Mouse (Mus musculus): ENCODE measurements around the gene Chrng.

Gene Chrng

DNA sequence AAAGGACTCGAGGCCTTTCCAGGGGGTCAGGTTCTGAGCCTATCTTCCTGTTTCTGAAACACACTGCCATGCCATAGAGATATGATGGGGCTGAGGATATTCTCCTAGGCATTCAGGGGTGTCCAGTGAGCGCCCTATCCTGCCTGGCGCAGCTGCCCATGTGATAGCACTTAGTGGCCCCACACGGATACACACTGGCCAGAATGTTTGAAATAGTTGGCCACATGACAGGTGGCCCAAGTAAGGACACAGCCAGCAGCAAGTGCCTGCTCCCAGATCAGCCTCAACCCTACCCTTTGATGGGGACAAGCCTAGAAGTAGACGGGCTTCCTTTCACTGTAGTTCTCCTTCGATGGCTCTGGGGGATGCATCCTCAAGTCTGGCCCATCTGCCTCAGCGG lies at the start of gene Chrng:
TSS of gene Chrng (plus strand) at position 193 of the 400 bp plus-strand sequence.
- DNase-seq: no peak

DNA sequence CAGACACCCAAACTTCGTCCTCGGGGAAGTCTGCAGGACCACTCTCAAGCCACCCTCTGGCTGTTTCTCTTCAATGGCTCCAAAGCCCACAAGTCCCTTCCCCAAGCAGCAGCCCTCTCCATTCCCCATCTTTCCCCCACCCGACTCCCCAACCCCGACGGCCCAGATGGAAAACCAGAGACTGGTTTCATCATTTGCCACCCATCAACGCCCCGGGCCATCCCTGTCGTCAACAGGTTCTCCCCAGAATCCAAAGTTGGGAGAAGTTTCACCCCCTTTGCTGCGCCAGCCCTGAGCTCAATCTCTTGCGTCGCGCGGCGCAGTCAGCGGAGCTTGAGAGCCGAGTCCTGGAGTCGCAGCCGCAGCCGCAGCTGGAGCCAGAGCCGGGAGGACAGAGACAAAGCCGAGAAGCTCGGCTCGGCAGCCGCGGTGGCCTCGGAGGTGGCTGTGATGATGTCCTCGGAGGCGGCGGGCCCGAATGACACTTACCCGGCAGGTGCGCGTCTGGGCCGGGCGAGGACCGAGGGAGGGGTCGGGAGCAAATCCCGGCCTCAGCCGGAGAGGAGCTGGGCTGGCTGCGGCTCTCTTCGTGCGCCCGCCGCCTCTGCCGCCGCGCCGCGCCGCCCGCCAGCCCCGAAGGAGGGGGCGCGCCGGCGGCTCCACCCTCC lies 48.8 kb upstream of the Chrng start:
- no peak for DNase-seq

DNA sequence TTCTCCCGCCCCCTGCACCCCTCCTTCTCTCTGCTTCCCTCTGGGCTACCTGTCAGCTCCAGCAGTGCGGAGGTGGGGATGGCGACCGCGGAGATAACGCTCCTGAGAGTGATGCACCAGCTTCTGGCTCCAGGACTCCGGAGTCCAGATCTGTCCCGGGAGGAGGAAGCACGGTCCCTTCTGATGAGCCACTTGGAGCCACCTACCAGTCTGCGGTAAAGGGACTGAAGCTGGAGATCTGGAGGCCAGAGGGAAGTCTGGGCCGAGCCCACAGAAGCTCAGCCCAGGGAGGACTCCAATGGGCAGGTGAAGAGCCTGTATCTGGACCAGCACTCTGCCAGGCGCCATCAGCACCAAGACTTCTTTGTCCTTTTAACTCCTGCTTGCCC lies 48.3 kb upstream of the Chrng start, which contains the start of gene Ecel1:
TSS of gene Ecel1 (minus strand) at position 323 of the 389 bp plus-strand sequence.
- no peak for DNase-seq

DNA sequence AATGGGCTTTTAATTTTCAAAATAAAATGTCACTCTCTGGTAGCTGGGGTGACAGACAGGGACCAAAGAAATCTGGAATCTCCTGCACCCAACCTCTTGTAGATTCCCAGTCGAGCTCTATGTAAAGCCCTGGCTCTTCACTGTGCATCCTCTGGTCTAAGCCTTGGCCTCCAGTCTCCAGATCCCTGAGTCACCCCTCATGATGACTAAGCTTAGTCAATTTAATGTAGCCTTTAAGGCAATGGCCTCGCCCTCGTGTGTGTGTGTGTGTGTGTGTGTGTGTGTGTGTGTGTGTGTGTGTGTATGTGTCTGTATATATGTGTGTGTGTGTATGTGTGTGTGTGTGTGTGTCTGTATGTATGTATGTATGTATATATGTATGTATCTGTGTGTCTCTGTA lies 45.1 kb upstream of the Chrng start:
- no peak for DNase-seq

DNA sequence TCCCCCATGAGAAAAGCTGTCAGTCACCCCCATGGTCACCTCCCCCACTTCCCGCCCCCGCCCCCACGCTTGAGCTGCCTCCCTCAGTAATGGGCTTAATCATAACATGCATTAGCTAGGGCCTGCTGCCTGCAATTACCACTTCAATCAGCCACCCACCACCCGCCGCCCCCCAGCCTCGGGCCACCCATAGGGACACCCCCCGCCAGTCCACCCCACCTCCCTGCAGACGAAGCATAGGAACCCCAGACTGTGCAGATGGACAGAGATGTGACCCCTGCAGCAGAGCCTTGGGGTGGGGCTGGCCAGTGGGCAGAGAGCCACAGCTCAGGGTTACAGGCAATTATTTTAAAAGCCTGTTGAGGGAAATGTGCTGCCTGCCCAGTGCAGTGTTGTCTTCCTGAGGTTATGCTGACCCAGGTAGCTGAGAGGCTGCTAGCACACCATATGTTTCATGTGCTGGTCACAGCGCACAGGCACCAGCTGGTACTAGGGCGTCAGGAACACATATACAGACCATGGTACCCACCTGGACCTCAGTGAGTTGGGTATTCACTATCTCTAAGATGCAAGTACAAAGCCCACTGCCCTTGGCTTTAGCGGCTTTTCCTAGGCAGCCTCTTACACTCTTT lies 40.2 kb upstream of the Chrng start:
- no peak for DNase-seq

DNA sequence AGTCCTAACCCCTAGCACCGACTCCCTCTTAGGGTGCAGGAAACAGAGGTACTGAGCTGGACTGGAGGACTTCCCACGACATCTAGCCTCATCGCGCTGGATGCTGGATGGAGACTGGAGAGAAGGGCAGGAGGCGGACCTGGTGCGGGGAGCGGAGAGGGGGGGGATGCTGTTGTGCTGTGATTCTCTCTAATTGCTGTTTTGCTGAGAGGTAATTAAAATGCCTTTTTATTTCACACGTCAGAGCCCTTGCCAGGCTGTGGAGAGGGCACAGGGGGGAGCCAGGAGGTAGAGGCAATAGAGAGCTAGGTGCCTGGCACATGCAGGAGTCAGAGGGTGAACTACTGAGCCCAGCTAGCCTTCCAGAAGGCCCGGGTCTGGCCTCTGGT lies 39.7 kb upstream of the Chrng start:
- DNase-seq: no peak

DNA sequence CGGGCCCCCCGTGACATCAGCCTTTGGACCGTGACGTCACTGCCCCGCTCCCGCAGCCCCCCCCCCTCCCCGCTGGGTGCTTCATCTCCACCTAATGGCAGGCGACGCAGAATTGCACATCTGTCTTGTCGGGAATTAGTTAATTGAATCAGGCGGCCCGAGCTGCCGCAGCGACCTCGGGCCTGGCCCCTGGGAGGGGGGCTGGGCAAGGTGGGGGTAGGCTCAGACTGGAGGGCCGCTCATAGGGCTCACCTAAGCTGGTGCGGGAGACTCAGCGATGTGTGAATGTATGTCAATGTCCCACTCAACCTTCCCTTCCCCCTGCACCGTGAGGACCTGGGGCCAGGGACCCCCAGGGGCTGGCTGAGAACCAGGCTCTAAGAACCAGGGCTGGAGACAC lies 34.0 kb upstream of the Chrng start:
- no peak for DNase-seq

DNA sequence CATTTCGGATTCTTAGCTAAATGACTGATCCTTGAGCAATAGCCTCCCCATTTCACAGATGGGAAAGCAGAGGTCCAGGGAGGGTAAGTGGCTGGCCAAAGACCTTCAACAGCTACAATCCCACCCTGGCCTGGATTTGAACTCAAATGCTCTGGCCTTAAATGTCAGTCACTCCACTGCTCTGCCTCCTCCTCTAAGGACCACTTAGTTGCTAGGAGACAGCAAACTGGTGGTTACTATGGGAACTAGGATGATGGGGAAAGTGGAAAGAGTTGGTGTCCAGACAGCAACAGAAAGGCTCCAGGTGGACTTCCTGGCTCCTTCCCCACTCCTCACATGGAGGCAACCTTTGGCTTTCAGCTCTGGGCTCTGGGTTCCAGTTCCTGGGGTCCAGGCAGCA lies 33.1 kb upstream of the Chrng start:
- DNase-seq: no peak

DNA sequence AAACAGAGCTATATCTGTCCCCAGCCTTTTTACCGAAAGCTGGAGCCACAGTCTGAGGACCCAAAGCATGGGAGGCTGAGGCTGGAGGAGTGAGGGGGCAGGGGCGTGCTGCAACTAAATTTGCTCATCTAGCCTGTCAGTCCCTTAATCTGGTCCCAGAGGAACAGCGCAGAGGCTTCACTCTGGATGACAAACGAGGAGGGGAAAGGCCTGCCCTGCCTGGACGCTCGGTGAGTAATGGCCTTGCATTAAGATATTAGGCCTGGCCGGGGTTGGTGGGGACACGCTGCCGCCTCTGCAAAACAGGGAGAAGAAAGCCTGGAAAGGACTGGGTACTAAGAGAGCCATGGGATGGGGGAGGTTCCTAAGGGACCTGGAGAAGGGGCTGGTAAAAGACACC lies 32.1 kb upstream of the Chrng start:
- no peak for DNase-seq

DNA sequence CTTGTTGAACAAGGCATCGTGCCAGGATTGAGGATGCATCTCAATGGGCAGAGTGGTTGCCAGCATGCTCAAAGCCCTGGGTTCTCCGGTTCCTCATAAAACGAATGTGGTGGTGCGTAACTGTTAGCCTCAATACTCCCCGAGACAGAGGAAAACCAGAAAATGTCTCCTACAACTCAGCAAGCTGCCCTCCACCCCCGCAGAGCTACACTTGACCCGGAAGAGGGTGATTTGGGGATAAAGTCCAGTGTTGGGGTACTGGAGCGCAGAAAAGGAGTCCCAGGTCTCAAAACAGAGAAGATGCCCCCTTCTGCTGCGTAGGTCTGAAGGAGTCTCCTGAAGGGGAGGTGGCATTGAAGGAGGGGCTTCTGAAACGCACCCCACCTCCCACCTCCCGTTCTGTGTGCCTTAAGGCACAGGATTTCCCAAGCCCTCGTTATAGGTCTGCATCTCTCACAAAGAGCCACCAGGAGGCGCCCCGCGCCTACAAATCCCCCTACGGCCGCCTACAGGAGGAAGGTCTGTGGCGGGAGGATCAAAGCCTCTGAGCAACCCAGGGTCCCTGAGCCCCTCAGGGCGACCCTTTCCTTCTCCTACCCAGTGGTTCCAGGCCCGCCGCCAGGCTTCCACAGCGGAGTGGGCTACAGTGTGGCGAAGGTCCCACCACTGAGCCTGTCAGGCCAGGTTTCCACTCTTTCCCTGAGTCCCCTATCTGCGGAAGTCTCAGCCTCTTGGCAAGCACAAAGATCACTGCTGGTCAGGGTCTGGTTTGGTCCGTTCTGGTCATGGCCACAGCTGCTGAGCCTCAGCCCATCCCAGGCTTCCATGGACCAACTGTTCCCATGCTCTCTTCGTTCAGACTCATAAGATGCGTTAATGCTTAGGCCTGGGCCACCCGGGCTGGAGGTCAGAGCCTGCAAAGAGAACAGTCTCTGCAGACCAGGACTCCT lies 30.2 kb upstream of the Chrng start:
- peak; percentile 40 for DNase-seq

DNA sequence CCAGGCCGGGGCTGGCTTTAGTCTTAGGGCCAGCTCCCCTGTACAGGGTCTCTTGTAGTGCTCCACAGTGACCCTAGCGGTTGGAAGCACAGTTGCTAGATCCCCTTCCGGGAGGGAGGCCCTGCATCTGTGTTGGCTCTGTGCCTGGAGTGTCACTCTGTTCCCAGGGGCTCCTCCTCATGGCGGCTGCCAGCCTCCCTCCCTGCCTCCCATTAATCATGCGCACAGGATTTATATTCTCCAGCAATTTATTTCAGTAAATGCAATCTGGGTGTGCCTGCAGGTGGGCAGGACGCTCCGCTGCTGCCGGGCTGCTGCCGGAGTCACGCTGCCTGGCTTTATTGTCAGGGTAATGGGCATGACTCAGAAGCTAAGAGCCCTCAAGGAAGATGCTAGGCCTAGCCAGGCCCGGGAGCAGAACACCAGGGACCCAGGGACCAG lies 28.6 kb upstream of the Chrng start:
- no peak for DNase-seq

DNA sequence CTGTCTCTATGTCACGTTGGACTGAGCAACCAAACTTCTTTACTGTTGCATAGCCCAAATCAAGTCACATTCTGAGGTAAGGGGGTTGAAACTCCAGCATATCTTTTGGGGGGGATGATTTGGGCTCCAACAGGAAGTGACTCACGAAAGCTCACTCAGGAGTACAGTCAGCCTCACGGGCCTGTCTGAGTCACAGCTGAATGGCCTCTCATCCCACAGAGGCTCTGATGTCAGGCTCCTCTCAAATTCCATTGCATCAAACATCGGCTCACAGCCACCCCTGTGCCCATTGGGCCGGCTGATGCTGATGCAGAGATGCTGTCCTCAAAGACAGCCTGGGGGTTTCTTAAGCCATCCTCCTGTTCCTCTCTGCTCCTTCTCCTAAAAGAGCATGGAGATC lies 23.6 kb upstream of the Chrng start:
- DNase-seq: no peak

DNA sequence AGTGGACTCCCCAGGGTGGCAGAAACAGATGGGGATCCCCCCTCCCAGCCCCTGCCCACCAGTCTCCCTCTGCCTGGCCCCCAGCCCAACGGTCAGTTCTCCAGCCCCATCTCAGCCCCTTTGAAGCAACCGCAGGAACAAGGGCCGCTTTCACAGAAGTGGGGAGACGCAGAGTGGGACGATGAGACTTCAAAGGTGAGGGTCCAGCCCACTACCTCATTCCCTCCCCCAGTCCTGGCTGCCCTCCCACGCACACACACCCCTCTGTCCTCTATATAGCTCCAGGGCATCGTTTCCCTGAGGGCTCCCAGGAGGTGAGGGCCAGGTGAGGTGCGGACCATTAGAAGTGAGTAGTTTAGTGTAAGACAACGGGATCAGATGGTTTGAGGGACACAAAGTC lies 21.4 kb upstream of the Chrng start, which contains the start of gene Prss56:
TSS of gene Prss56 (plus strand) at position 301 of the 400 bp plus-strand sequence.
- DNase-seq: no peak

DNA sequence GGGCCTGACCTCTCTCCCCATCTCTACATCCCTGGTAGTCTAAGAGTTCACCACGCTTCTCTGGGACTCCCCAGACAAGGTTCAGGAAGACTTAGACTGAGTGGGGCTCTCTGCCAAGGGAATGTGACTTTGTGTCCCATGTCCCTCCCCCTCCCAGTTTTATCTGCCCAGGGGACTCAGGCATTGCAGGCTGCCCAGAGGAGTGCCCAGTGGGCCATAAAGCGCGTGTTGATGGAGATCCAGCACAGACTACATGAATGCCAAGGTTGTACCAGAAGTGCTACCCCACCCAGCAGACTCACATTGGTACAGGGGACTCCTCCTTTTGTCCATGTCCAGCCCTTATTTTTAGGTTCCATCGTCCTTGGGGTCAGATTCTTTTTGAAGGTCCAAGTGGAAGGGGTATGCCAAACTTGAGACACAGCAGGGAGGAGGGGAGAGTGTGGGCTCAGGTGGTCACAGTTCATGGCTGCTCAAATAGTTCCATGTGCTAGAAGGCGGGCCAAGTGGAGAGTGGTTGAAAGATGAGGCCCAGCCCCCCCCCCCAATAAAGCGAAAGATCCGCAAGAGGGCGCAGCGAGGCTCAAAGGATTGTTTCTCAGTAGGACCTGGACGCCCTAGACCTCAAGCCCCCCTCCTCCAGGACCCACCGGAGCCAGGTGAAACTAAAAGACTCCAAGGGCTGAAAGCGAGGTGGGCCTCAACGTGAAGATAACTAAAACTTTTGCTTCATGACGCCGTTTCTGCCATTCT lies 20.3 kb upstream of the Chrng start:
- DNase-seq: no peak

DNA sequence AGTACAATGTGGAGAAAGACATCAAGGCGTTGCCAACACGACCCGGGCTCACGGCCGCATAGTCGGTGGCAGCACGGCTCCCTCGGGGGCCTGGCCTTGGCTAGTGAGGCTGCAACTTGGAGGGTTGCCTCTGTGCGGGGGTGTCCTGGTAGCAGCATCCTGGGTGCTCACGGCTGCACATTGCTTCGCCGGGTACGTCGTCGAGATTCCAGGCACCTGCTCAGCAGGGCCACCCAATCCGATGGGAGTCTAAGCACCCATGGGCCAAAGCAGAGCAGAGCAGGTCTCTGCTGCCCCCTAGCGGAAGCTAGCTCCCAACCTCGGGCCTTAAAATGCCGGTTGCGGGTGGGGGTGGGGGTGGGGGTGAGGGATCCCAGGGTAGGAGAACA lies 19.7 kb upstream of the Chrng start:
- DNase-seq: peak; percentile 48

DNA sequence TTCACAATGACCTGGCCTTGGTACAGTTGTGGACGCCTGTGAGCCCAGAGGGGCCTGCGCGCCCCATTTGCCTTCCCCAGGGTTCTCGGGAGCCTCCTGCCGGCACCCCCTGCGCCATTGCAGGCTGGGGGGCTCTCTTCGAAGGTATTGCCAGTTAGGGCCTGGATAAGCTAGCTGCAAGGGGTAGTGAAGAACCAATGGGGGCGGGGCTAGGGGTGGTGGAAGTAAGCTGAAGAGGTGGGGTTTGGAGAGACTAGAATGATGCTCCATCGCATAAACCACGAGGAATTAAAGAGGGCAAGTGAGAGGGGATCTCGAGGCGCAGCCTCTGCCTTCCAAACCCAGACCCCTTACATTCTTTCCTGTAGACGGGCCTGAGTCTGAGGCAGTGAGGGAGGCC lies 18.9 kb upstream of the Chrng start:
- DNase-seq: no peak

DNA sequence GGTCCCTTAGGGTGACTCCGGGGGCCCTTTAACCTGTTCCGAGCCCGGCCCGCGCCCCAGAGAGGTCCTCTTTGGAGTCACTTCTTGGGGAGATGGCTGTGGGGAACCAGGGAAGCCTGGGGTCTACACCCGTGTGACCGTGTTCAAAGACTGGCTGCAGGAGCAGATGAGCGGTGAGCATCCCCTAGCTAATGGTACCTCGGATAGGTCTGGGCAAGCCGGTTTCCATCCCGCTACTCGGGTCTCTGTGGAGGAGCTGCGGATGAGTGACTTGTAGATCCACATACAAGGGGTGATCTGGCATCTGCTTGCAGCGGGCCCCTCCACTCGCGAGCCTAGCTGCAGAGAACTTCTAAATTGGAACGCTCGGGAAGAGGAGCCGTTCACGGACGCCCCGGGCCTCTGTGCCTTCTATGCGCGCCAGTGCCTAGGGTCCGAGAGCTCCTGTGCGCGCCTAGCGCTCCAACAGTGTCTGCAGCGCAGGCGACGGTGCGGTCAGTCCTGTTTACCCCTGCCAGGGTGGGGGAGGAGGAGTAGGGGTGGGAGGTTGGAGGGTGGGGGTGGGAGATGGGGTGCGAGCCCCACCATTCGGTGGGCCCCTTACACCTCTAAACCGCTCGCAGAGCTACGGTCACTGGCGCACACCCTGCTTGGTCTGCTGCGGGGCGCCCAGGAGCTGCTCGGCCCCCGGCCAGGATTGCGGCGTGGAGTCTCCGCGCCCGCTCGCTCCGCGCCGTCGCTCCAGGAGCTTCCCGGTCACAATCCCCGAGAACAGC lies 18.0 kb upstream of the Chrng start:
- DNase-seq: no peak

DNA sequence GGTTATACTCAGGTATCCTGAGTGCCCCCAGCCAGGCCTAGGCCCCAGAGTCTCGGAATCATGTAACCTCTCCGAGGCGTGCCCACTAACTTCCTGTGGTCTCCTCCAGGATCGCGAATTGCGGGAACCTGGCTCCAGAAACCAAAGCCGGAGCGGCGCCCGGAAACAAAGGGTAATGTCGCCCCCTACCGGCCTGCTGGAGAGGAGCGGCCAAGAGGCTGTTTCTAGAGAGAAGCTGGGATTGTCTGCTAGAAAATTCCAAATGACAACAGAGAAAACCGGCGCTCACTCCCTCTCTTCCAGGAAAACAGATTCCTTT lies 17.5 kb upstream of the Chrng start:
- DNase-seq: peak; percentile 67

DNA sequence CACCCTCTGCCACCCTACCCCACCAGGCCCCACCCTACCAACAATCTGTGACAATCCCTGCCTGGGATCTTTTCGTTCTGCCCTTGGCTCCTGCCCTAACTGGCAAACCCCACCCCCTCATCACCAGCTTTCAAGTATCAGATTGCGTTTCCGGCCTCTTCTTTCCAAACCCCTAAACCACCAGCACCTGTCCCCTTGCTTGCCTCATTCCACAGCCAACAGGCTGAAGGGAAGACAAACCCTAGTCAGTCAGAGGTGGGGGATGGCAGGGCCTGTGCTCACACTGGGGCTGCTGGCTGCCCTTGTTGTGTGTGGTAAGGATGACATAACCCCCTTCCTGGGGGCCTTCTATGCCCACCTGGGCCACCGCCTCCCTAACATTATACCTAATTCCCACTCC lies 14.0 kb upstream of the Chrng start, which contains the start of gene Chrnd:
TSS of gene Chrnd (plus strand) at position 179 of the 400 bp plus-strand sequence.
- DNase-seq: no peak

DNA sequence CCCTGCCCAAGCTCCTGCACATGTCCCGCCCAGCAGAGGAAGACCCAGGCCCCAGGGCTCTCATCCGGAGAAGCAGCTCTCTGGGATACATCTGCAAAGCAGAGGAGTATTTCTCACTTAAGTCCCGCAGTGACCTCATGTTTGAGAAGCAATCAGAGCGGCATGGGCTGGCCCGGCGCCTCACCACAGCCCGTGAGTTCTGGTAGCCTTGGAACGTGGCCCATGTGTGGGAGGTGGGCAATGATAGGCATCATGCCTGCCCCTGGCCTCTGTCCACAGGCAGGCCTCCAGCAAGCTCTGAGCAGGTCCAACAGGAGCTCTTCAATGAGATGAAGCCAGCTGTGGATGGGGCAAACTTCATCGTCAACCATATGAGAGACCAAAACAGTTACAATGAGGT lies 7.2 kb upstream of the Chrng start:
- DNase-seq: no peak

DNA sequence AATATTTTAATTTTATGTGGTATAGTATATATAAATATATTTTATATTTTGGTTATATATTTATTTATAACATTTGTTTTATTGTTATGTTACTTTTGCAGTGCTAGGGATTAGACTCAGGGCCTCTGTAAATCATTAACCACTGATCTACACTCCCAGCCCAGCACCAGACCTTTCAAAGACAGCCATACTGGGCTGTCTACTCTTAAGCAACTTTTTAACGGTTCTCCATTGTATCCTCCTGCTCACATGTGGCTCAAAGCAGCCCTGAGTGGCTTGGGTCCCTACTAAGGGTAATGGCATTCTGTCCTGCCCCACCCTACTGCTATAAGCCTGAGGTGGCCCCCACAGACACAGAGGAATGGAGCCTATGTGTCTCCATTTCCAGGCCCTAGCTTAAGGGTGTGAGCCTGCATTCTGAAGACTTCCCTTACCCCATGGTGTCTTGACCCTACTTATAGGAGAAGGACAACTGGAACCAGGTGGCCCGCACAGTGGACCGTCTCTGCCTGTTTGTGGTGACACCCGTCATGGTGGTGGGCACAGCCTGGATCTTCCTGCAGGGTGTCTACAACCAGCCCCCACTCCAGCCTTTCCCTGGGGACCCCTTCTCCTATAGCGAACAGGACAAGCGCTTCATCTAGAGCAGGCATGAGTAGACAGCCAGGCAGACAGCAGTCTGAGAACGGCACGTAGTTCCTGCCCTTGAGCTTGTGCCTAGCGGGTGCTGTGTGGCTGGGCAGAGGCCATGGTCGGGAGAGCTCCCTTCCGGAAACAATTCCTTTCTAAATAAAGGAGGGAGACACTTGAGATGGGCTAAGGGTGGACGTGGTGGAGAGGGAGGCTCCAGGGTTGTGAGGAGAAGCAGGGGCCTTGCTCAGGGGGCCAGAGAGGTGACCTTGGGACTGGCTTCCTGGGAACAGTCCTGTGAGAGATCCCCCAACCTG lies 6.1 kb upstream of the Chrng start:
- DNase-seq: no peak

Data from cerebellum, adult 11 months (tissue).